Mouse (Mus musculus) limb, embryonic 14.5 days (tissue): ENCODE measurements around the gene Gm44965. TPM values are rescaled to one million over a fixed set of nuclear protein-coding genes. Genes with fewer than 3 reads are reported as not detected.

ENCODE experiments used
- ATAC-seq: fragments of 200-750 bp; cut with Nextera tagmentation; 2 replicates; pipeline ENCODE4 v1.8.0; 2017; ENCODE audit warnings: low read depth, moderate number of reproducible peaks, moderate TSS enrichment; ENCODE audit not compliant: low FRiP score
- DNase-seq: peaks from one replicate; pipeline ENCODE4 v3.0.0-alpha.2; 2015; ENCODE audit warnings: low spot score
- H3K27ac ChIP-seq: fragments of 300-500 bp; sonication (generic); replicated peaks from 2 replicates; pipeline ENCODE4 v1.5.1; 2014; ENCODE audit warnings: low read depth, mild to moderate bottlenecking, low read length, moderate library complexity, mixed read lengths
- H3K27me3 ChIP-seq: fragments of 300-500 bp; sonication (generic); 2 replicates; pipeline ENCODE4 v1.6.1; 2014; ENCODE audit warnings: low read length, mixed read lengths; ENCODE audit not compliant: control insufficient read depth, insufficient read depth
- H3K36me3 ChIP-seq: fragments of 300-500 bp; sonication (generic); 2 replicates; pipeline ENCODE4 v1.6.1; 2014; ENCODE audit warnings: mild to moderate bottlenecking, low read length, moderate library complexity, mixed read lengths; ENCODE audit not compliant: control insufficient read depth, insufficient read depth
- H3K4me1 ChIP-seq: fragments of 300-500 bp; sonication (generic); 2 replicates; pipeline ENCODE4 v1.6.1; 2014; ENCODE audit warnings: antibody characterized with exemption, low read length, mixed read lengths; ENCODE audit not compliant: control insufficient read depth, insufficient read depth
- H3K4me2 ChIP-seq: fragments of 300-500 bp; sonication (generic); replicated peaks from 2 replicates; pipeline ENCODE4 v1.6.1; 2014; ENCODE audit warnings: low read depth, mild to moderate bottlenecking, low read length, moderate library complexity; ENCODE audit not compliant: severe bottlenecking
- H3K4me3 ChIP-seq: fragments of 300-500 bp; sonication (generic); replicated peaks from 2 replicates; pipeline ENCODE4 v1.5.1; 2014; ENCODE audit warnings: low read length
- H3K9ac ChIP-seq: fragments of 300-500 bp; sonication (generic); 2 replicates; pipeline ENCODE4 v1.6.1; 2014; ENCODE audit warnings: mild to moderate bottlenecking, low read depth, low read length, moderate library complexity; ENCODE audit not compliant: severe bottlenecking
- H3K9me3 ChIP-seq: fragments of 300-500 bp; sonication (generic); 2 replicates; pipeline ENCODE4 v1.6.1; 2016; ENCODE audit warnings: low read length; ENCODE audit not compliant: control insufficient read depth
- POLR2A ChIP-seq: fragments of 200-500 bp; IDR thresholded peaks from 2 replicates; pipeline ENCODE4 v1.8.0; 2012; ENCODE audit warnings: inconsistent platforms, mild to moderate bottlenecking, moderate library complexity, borderline replicate concordance; ENCODE audit not compliant: insufficient read depth, insufficient read length; ENCODE audit errors: extremely low read depth
- WGBS: fragments of 180-500 bp; shearing (Covaris S2); extraction: QIAGEN DNeasy Blood & Tissue Kit; methylation state at CpG from one replicate; pipeline ENCODE4 v1.1.7; 2014; 5-methylcytosine and 5-hydroxymethylcytosine counted together
- polyA plus RNA-seq, 2 experiments: library from polyadenylated mRNA; depleted of rRNA in 1 of 2; stranded (reverse) in 1 of 2; unstranded in 1 of 2; fragments of >200 nt; fragmentation: Nextera tagmentation in 1 of 2; extraction: Ambion mirVana in 1 of 2; gene quantifications; 2 replicates each; pipeline versions ENCODE4 v1.2.1 to v1.2.3; 2012 to 2014

Gm44965 gene
- polyA plus RNA-seq, 2 experiments: not detected

DNA sequence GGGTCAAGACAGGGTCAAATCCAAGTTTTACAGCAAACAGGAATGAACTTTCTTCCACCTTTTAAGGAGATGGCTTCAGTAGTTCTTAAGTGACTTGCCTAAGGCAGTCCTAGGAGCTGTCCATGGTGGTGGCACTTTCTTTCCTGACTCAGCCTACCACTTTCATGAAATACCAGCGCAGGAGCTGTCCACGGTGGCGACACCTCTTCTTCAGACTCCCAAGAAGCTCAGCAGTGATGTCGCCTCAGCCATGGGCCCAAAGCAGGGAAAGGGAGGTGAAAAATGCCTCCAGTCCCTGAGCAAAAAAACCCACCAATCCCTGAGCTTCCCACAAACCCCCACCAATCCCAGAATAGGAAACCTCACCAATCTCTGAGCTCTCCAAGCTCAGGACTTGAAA, 40.8 kb upstream of the Gm44965 start:
- no peaks in the 10 kb centered on the region for H3K36me3 ChIP-seq
- H3K9ac ChIP-seq: no peak overlapping the region
- no peak for ATAC-seq
- H3K4me2 ChIP-seq: no peak overlapping the region
- peaks cover 8% of the 10 kb centered on the region; the same call in 1 of the 2 replicates for H3K4me1 ChIP-seq
- no peak overlapping the region for H3K4me3 ChIP-seq
- TF ChIP-seq POLR2A: no peak
- no peak for DNase-seq
- no peaks in the 10 kb centered on the region for H3K9me3 ChIP-seq
- H3K27ac ChIP-seq: no peak overlapping the region
- WGBS: 64% methylated on average over 4 of the region's 4 CpGs
- no peaks in the 10 kb centered on the region for H3K27me3 ChIP-seq

DNA sequence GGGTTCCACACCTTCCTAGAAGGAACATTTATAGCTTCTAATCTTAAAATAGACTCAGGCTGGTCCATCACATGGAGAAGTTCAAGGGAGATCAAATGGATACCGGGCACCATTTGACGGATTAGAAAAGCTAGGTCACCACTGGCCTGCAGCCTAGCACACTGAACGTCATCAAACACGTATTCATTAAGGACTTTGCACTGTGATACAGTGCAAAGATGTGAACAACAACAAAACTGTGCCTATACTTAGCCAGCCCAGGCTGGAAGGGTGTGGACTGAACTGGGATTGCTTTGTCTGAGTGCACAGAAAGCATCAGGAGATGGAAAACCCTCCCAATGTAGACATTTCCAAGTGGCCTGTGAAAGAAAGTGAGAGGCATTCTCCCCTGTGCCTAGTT, 39.9 kb upstream of the Gm44965 start:
- peaks cover 8% of the 10 kb centered on the region; the same call in 1 of the 2 replicates for H3K4me1 ChIP-seq
- DNase-seq (no peak), ATAC-seq (no peak)
- H3K9ac ChIP-seq: 0 out of 2 replicates have a peak overlapping the region, but pooled peaks have one; percentile 77
- H3K27me3 ChIP-seq: no peaks in the 10 kb centered on the region
- 84% methylated on average over 4 of the region's 4 CpGs for WGBS
- no peak for TF ChIP-seq POLR2A
- H3K36me3 ChIP-seq: no peaks in the 10 kb centered on the region
- H3K4me2 ChIP-seq: peak overlapping the region; percentile 84
- H3K9me3 ChIP-seq: no peaks in the 10 kb centered on the region
- H3K27ac ChIP-seq: peak overlapping the region; percentile 97
- H3K4me3 ChIP-seq: peak overlapping the region; percentile 58

- DNase-seq (peak; percentile 97), ATAC-seq (peak; percentile 93)
- peak; percentile 79; the same call in 1 of the 2 replicates for TF ChIP-seq POLR2A
- Histone ChIP-seq H3K27me3 (no peaks in the 10 kb centered on the region), H3K36me3 (no peaks in the 10 kb centered on the region), H3K4me1 (peaks cover 8% of the 10 kb centered on the region; the same call in 1 of the 2 replicates), H3K4me3 (peak within 1 kb of the TSS; percentile 58), H3K4me2 (peak within 1 kb of the TSS; percentile 84), H3K27ac (peak within 1 kb of the TSS; percentile 97), H3K9ac (peak within 1 kb of the TSS; percentile 77), H3K9me3 (no peaks in the 10 kb centered on the region)
- 1% methylated on average over 37 of the region's 39 CpGs for WGBS
Observed at GRCm38 (mm10) chr6:48554280-48555103, 39.2 kb upstream of the Gm44965 start, which contains the start of gene Lrrc61. Gene Lrrc61, plus strand, starts transcription at chr6:48554796.

- ATAC-seq: peak; percentile 81
- Histone ChIP-seq H3K4me2 (peak overlapping the region; percentile 84), H3K36me3 (no peaks in the 10 kb centered on the region), H3K27ac (peak overlapping the region; percentile 97), H3K4me3 (peak overlapping the region; percentile 58), H3K9me3 (no peaks in the 10 kb centered on the region), H3K9ac (peak overlapping the region; percentile 77), H3K27me3 (no peaks in the 10 kb centered on the region), H3K4me1 (peaks cover 8% of the 10 kb centered on the region; the same call in 1 of the 2 replicates)
- TF ChIP-seq POLR2A: no peak
- 28% methylated on average over 13 of the region's 14 CpGs for WGBS
- DNase-seq: peak; percentile 86
Observed at GRCm38 (mm10) chr6:48555104-48555890, 38.4 kb upstream of the Gm44965 start.

- Histone ChIP-seq H3K4me2 (0 out of 2 replicates have a peak overlapping the region, but pooled peaks have one; percentile 84), H3K27me3 (no peaks in the 10 kb centered on the region), H3K4me1 (peaks cover 8% of the 10 kb centered on the region; the same call in 1 of the 2 replicates), H3K27ac (peak overlapping the region; percentile 97; the same call in 1 of the 2 replicates), H3K9me3 (no peaks in the 10 kb centered on the region), H3K36me3 (no peaks in the 10 kb centered on the region), H3K9ac (no peak overlapping the region), H3K4me3 (no peak overlapping the region)
- ATAC-seq: no peak
- TF ChIP-seq POLR2A: no peak
- no peak for DNase-seq
- 92% methylated on average over 3 of the region's 3 CpGs for WGBS
Observed at GRCm38 (mm10) chr6:48555956-48556355, 37.8 kb upstream of the Gm44965 start.
